Mouse (Mus musculus) midbrain, embryonic 14.5 days (tissue): Measurements from ENCODE around the gene Tbxas1. TPM values are rescaled to one million over a fixed set of nuclear protein-coding genes. Genes with fewer than 3 reads are reported as not detected.

Experiments
- ATAC-seq: fragments of 200-750 bp; cut with Nextera tagmentation; 2 replicates; pipeline ENCODE4 v1.8.0; 2017; ENCODE audit warnings: moderate number of reproducible peaks, moderate library complexity; ENCODE audit not compliant: low FRiP score, low TSS enrichment
- DNase-seq: peaks from one replicate; pipeline ENCODE4 v3.0.0-alpha.2; 2015
- H3K27ac ChIP-seq: fragments of 300-500 bp; sonication (generic); replicated peaks from 2 replicates; pipeline ENCODE4 v1.5.1; 2014; ENCODE audit warnings: mild to moderate bottlenecking, low read depth, low read length, moderate library complexity
- H3K27me3 ChIP-seq: fragments of 300-500 bp; sonication (generic); 2 replicates; pipeline ENCODE4 v1.6.1; 2014; ENCODE audit warnings: low read length, control low read depth, mixed read lengths; ENCODE audit not compliant: control insufficient read depth, insufficient read depth
- H3K36me3 ChIP-seq: fragments of 300-500 bp; sonication (generic); 2 replicates; pipeline ENCODE4 v1.6.1; 2014; ENCODE audit warnings: low read length, control low read depth; ENCODE audit not compliant: control insufficient read depth, insufficient read depth
- H3K4me1 ChIP-seq: fragments of 300-500 bp; sonication (generic); 2 replicates; pipeline ENCODE4 v1.6.1; 2014; ENCODE audit warnings: mild to moderate bottlenecking, antibody characterized with exemption, low read length, control low read depth; ENCODE audit not compliant: control insufficient read depth, insufficient read depth
- H3K4me2 ChIP-seq: fragments of 300-500 bp; sonication (generic); 2 replicates; pipeline ENCODE4 v1.6.1; 2014; ENCODE audit warnings: mild to moderate bottlenecking, low read length, moderate library complexity
- H3K4me3 ChIP-seq: fragments of 300-500 bp; sonication (generic); replicated peaks from 2 replicates; pipeline ENCODE4 v1.5.1; 2014; ENCODE audit warnings: low read depth, low read length
- H3K9ac ChIP-seq: fragments of 300-500 bp; sonication (generic); replicated peaks from 2 replicates; pipeline ENCODE4 v1.6.1; 2014; ENCODE audit warnings: mild to moderate bottlenecking, low read length, moderate library complexity
- H3K9me3 ChIP-seq: fragments of 300-500 bp; sonication (generic); 2 replicates; pipeline ENCODE4 v1.6.1; 2016; ENCODE audit warnings: low read length, control low read depth, mixed read lengths; ENCODE audit not compliant: control insufficient read depth
- WGBS: fragments of 180-500 bp; shearing (Covaris S2); extraction: QIAGEN DNeasy Blood & Tissue Kit; methylation state at CpG from one replicate; pipeline ENCODE4 v1.1.7; 2014; 5-methylcytosine and 5-hydroxymethylcytosine counted together
- polyA plus RNA-seq: library from polyadenylated mRNA; unstranded; fragments of >200 nt; fragmentation: Nextera tagmentation; extraction: Ambion mirVana; gene quantifications from 2 replicates; pipeline ENCODE4 v1.2.1, GENCODE M21; 2014

Gene Tbxas1
- polyA plus RNA-seq, result 0.69 and 1.6 TPM in 2 replicates

DNA sequence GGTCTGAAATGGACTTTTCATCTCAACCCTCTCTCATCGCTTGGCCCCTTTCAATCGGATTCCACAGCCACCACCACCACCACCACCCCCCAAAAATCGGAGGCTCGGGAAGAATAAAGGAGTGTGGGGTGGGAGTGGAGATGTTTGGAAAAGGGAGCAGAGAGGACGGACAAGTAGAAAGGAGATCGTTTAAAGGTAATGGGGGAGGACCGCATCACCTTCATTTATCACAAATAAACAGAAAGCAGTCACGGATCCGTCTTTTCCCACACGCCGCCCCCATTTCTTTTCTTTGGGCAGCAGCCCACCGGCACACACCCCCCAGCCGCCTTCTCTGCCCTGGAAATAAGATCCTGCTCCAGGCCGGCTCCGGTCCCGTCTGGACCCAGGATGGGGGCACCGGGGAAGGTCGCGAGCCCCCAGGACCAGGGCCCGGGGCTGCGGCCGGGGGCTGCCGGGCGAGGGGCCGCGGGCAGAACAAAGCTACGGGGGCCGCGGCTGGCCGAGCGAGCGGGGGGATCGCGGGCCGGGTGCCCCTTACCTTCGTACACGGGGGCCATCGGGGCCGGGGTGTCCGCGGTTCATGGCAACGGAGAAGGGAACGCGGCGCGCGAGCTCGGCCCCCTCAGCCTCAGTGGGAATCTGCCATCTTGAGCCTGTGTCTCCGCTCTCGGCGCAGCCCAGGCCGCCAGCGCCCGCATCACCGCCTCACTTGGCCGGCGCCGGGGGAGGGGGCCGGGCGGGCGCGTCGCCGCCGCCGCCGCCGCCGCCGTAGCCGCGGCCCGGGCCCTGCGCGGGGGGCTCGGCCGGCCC lies at the start of gene Tbxas1:
TSS of gene Tbxas1 (plus strand) at position 147 of the 813 bp plus-strand sequence.
- Histone ChIP-seq H3K4me2 (peak within 1 kb of the TSS; percentile 64), H3K27me3 (no peaks in the 10 kb centered on the region), H3K4me1 (peaks cover 29% of the 10 kb centered on the region), H3K36me3 (no peaks in the 10 kb centered on the region), H3K9ac (peak within 1 kb of the TSS; percentile 100), H3K27ac (peak within 1 kb of the TSS; percentile 97), H3K9me3 (no peaks in the 10 kb centered on the region), H3K4me3 (peak within 1 kb of the TSS; percentile 97)
- peak; percentile 82 for DNase-seq
- WGBS, result under 1% methylated on average over 70 of the region's 77 CpGs
- ATAC-seq, result peak; percentile 72; the same call in 1 of the 2 replicates

DNA sequence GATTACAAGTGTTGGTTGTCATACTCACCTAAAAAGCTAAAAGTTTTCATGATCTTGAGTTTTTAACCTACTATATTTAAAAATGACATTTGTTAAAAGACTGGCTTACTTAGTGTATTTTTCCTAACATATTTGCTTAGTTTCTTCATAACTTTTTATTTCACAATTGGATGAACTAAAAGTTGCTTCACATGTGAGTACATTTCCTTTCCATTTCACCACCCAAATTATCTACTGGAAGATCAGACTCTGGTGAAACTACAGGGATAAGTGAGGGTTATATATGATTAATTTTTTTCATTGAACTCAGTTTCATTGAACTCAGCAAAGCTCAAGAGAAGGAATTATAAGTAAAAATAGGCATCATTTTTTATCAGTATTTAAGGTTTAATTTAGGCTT lies 49.3 kb upstream of the Tbxas1 start:
- H3K4me1 ChIP-seq, result no peaks in the 10 kb centered on the region
- H3K27me3 ChIP-seq, result no peaks in the 10 kb centered on the region
- H3K4me3 ChIP-seq, result no peak overlapping the region
- no peaks in the 10 kb centered on the region for H3K9me3 ChIP-seq
- no peak overlapping the region for H3K4me2 ChIP-seq
- no peak for ATAC-seq
- H3K9ac ChIP-seq, result no peak overlapping the region
- DNase-seq, result no peak
- no peak overlapping the region for H3K27ac ChIP-seq
- H3K36me3 ChIP-seq, result no peaks in the 10 kb centered on the region

DNA sequence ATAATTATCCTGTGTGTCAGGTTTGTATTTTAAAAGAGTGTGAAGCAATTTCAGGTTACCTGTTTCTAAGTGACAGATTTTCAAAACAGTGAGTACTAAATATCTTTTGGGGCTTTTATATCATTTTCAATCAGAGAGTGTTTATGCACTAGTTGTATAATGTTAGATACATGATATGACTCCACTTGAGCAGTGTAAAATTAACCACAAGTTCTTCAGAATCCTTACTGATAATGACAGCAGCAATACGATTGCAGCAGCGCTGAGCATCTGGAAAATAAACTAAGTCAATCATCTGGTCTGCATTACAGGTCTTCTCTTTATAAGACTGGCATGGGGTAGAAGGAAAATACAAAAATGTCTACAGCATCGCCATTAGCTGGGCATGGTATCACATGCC lies 48.3 kb upstream of the Tbxas1 start:
- no peak overlapping the region for H3K9ac ChIP-seq
- no peak for ATAC-seq
- no peaks in the 10 kb centered on the region for H3K36me3 ChIP-seq
- DNase-seq, result no peak
- WGBS, result 91% methylated on average over 3 of the region's 3 CpGs
- H3K9me3 ChIP-seq, result no peaks in the 10 kb centered on the region
- H3K27ac ChIP-seq, result no peak overlapping the region
- H3K27me3 ChIP-seq, result no peaks in the 10 kb centered on the region
- H3K4me1 ChIP-seq, result no peaks in the 10 kb centered on the region
- no peak overlapping the region for H3K4me3 ChIP-seq
- no peak overlapping the region for H3K4me2 ChIP-seq

GRCm38 (mm10) chr6:38827435-38827834 lies 47.8 kb upstream of the Tbxas1 start:
- H3K4me3 ChIP-seq, result no peak overlapping the region
- 87% methylated on average over 5 of the region's 5 CpGs for WGBS

DNA sequence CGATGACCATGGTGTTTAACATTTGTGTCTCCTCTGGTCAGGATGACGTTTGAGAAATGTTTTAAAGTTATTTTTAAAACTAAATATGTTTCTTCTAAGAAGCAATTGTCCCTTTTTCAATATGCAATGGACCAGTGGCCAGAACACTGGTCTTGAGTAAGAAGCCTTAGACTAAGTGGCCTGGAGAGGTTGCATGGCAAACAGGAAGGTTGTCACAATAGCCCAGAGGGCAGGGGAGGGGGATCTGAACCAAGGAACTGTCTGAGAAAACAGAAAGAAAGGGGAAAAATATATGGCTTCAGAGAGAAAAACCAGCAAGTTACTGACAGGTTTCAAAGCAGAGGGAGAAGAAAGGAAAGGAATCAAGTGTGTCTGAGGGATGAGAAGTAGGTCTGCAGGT lies 47.0 kb upstream of the Tbxas1 start:
- no peak overlapping the region for H3K9ac ChIP-seq
- H3K27me3 ChIP-seq, result no peaks in the 10 kb centered on the region
- no peak overlapping the region for H3K27ac ChIP-seq
- H3K4me3 ChIP-seq, result no peak overlapping the region
- WGBS, result 93% methylated on average over 2 of the region's 2 CpGs
- no peaks in the 10 kb centered on the region for H3K36me3 ChIP-seq
- no peaks in the 10 kb centered on the region for H3K4me1 ChIP-seq
- H3K4me2 ChIP-seq, result no peak overlapping the region
- ATAC-seq, result no peak
- no peak for DNase-seq
- H3K9me3 ChIP-seq, result no peaks in the 10 kb centered on the region

More at GRCm38 (mm10) chr6:38827435-38827834, 47.8 kb upstream of the Tbxas1 start:
- Histone ChIP-seq H3K4me1 (no peaks in the 10 kb centered on the region), H3K27ac (no peak overlapping the region), H3K36me3 (no peaks in the 10 kb centered on the region), H3K9ac (no peak overlapping the region), H3K27me3 (no peaks in the 10 kb centered on the region), H3K4me2 (no peak overlapping the region), H3K9me3 (no peaks in the 10 kb centered on the region)
- no peak for ATAC-seq
- DNase-seq, result no peak

DNA sequence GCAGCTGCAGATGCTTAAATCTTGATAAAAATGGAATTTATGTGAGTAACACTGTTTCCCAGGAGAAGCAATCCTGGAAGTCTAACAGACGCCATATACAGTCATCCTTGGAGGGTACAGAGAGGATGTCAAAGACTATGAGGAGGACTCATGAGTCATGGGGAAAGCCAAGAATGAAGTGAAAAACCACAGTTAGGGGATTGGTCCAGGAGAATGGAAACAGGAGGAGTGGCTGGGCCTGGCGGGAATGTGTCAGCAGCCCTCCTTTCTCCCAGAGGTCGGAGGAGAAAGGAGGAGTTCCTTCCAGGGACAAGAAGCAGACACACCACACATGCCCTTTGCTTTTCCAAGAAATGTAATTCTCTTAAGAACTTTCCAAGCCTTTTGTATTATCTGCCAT lies 45.8 kb upstream of the Tbxas1 start:
- Histone ChIP-seq H3K27ac (no peak overlapping the region), H3K9ac (no peak overlapping the region), H3K9me3 (no peaks in the 10 kb centered on the region), H3K4me3 (no peak overlapping the region), H3K4me1 (no peaks in the 10 kb centered on the region), H3K4me2 (no peak overlapping the region), H3K36me3 (no peaks in the 10 kb centered on the region), H3K27me3 (no peaks in the 10 kb centered on the region)
- ATAC-seq, result no peak
- 77% methylated on average over 3 of the region's 3 CpGs for WGBS
- no peak for DNase-seq

GRCm38 (mm10) chr6:38833721-38834120 lies 41.5 kb upstream of the Tbxas1 start:
- H3K4me2 ChIP-seq, result no peak overlapping the region
- 90% methylated on average over 3 of the region's 3 CpGs for WGBS
- H3K36me3 ChIP-seq, result no peaks in the 10 kb centered on the region
- no peak for ATAC-seq
- H3K9me3 ChIP-seq, result no peaks in the 10 kb centered on the region
- H3K27ac ChIP-seq, result no peak overlapping the region
- no peaks in the 10 kb centered on the region for H3K4me1 ChIP-seq
- H3K4me3 ChIP-seq, result no peak overlapping the region
- H3K27me3 ChIP-seq, result no peaks in the 10 kb centered on the region
- no peak for DNase-seq
- no peak overlapping the region for H3K9ac ChIP-seq

GRCm38 (mm10) chr6:38834727-38835126 lies 40.5 kb upstream of the Tbxas1 start:
- H3K27ac ChIP-seq, result no peak overlapping the region
- DNase-seq (no peak), ATAC-seq (no peak)
- H3K9ac ChIP-seq, result no peak overlapping the region
- H3K4me1 ChIP-seq, result 0 out of 2 replicates have a peak, but pooled peaks cover under 1% of the 10 kb centered on the region
- no peak overlapping the region for H3K4me3 ChIP-seq
- no peaks in the 10 kb centered on the region for H3K27me3 ChIP-seq
- 81% methylated on average over 2 of the region's 2 CpGs for WGBS
- no peaks in the 10 kb centered on the region for H3K36me3 ChIP-seq
- no peaks in the 10 kb centered on the region for H3K9me3 ChIP-seq
- no peak overlapping the region for H3K4me2 ChIP-seq

DNA sequence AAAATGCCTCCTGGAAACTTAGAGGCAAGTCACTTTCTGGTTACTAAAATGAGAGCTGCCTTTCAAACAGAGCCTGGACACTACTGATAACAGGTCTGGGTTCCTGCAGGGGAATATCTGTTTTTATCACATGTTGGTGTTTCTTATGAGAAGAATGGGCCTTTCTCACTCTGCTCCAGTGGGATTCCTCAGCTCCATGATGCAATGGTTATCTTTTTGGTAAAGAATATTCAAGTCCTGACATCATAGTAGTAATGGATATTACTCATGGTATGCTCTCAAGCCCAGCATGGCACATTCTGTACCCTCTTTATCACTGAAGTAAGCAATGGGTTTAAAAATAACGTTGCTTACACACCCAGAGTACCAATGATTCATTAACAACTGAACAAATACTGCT lies 40.0 kb upstream of the Tbxas1 start:
- Histone ChIP-seq H3K4me3 (no peak overlapping the region), H3K9ac (no peak overlapping the region), H3K9me3 (no peaks in the 10 kb centered on the region), H3K27ac (no peak overlapping the region), H3K27me3 (no peaks in the 10 kb centered on the region), H3K4me2 (no peak overlapping the region), H3K4me1 (peaks cover 5% of the 10 kb centered on the region), H3K36me3 (no peaks in the 10 kb centered on the region)
- ATAC-seq, result no peak
- 86% methylated on average over 1 of the region's 1 CpGs for WGBS
- no peak for DNase-seq
